Mouse (Mus musculus) intestine, embryonic 16.5 days (tissue): ENCODE data around the gene Acy3. TPM values are rescaled to one million over a fixed set of nuclear protein-coding genes. Genes with fewer than 3 reads are reported as not detected.

Source experiments
- polyA plus RNA-seq: library from polyadenylated mRNA; unstranded; fragments of >200 nt; fragmentation: Nextera tagmentation; extraction: Ambion mirVana; gene quantifications from 2 replicates; pipeline ENCODE4 v1.2.1, GENCODE M21; 2015

Acy3 gene
- polyA plus RNA-seq, 1 experiment from 2014 or later = 16.9 TPM

Other genes with a start within 250 kb of the Acy3 start
- 16.5 and 17.7 TPM in 2 replicates for gene Kmt5b, start 219.1 kb upstream of the Acy3 start, polyA plus RNA-seq
- gene Chka, start 134.8 kb upstream of the Acy3 start, polyA plus RNA-seq = 57.8 and 67.5 TPM in 2 replicates
- gene Tcirg1, start 79.4 kb upstream of the Acy3 start, polyA plus RNA-seq = 73.3 and 84.5 TPM in 2 replicates
- gene Ndufs8, start 73.8 kb upstream of the Acy3 start, polyA plus RNA-seq = 412 and 424 TPM in 2 replicates
- gene Aldh3b1, start 56.8 kb upstream of the Acy3 start, polyA plus RNA-seq = 4.2 TPM in 2 replicates
- gene Unc93b1, start 51.4 kb upstream of the Acy3 start, polyA plus RNA-seq = 27.0 and 29.8 TPM in 2 replicates
- not detected in 2 replicates for gene Aldh3b3, start 27.9 kb upstream of the Acy3 start, polyA plus RNA-seq
- gene Aldh3b2, start 14.2 kb upstream of the Acy3 start, polyA plus RNA-seq = 0.61 and 1.2 TPM in 2 replicates
- 0.73 and 0.83 TPM in 2 replicates for gene Tbx10, start 6.2 kb downstream of the Acy3 start, polyA plus RNA-seq
- gene Nudt8, start 14.0 kb downstream of the Acy3 start, polyA plus RNA-seq = 40.9 and 41.0 TPM in 2 replicates
- 2.0 and 2.4 TPM in 2 replicates for gene Gm49405, start 14.1 kb downstream of the Acy3 start, polyA plus RNA-seq
- 2.4 and 3.4 TPM in 2 replicates for gene Doc2g, start 16.7 kb downstream of the Acy3 start, polyA plus RNA-seq
- gene Ndufv1, start 26.2 kb downstream of the Acy3 start, polyA plus RNA-seq = 299 and 309 TPM in 2 replicates
- 1,107 and 1,114 TPM in 2 replicates for gene Gstp1, start 51.4 kb downstream of the Acy3 start, polyA plus RNA-seq
- gene Gstp2, start 59.5 kb downstream of the Acy3 start, polyA plus RNA-seq = 33.6 and 65.0 TPM in 2 replicates
- gene Gstp3, start 73.0 kb downstream of the Acy3 start, polyA plus RNA-seq = 15.1 and 18.1 TPM in 2 replicates
- 2.1 and 3.1 TPM in 2 replicates for gene Cabp2, start 95.0 kb downstream of the Acy3 start, polyA plus RNA-seq
- 159 TPM in 2 replicates for gene Cdk2ap2, start 110.6 kb downstream of the Acy3 start, polyA plus RNA-seq
- 17.5 and 19.7 TPM in 2 replicates for gene Pitpnm1, start 113.4 kb downstream of the Acy3 start, polyA plus RNA-seq
- gene Aip, start 139.3 kb downstream of the Acy3 start, polyA plus RNA-seq = 78.4 and 81.2 TPM in 2 replicates
- 0.04 TPM in 1 of 2 replicates, not detected in the other for gene Gpr152, start 153.2 kb downstream of the Acy3 start, polyA plus RNA-seq
- 0.11 and 0.20 TPM in 2 replicates for gene Cabp4, start 157.5 kb downstream of the Acy3 start, polyA plus RNA-seq
- gene Coro1b, start 162.0 kb downstream of the Acy3 start, polyA plus RNA-seq = 264 and 288 TPM in 2 replicates
- gene Ptprcap, start 167.0 kb downstream of the Acy3 start, polyA plus RNA-seq = 5.8 and 6.7 TPM in 2 replicates
- 43.9 and 49.7 TPM in 2 replicates for gene Rps6kb2, start 176.8 kb downstream of the Acy3 start, polyA plus RNA-seq
- gene Carns1, start 188.9 kb downstream of the Acy3 start, polyA plus RNA-seq = 1.3 and 1.4 TPM in 2 replicates
- gene Tbc1d10c, start 204.7 kb downstream of the Acy3 start, polyA plus RNA-seq = 3.6 and 4.0 TPM in 2 replicates
- 759 and 799 TPM in 2 replicates for gene Ppp1ca, start 205.5 kb downstream of the Acy3 start, polyA plus RNA-seq
- 31.7 and 34.2 TPM in 2 replicates for gene Rad9a, start 215.1 kb downstream of the Acy3 start, polyA plus RNA-seq
- gene Clcf1, start 227.7 kb downstream of the Acy3 start, polyA plus RNA-seq = 5.9 TPM in 2 replicates
- gene AC109138.7, start 227.8 kb downstream of the Acy3 start, polyA plus RNA-seq = not detected in 2 replicates
- gene Pold4, start 245.3 kb downstream of the Acy3 start, polyA plus RNA-seq = 46.7 and 52.9 TPM in 2 replicates